Mouse (Mus musculus) bone marrow, adult 2 months (tissue): Measurements from ENCODE around the gene Ahnak.

Experiments
- CTCF ChIP-seq: fragments of 200-500 bp; IDR thresholded peaks from 2 replicates; pipeline ENCODE4 v1.5.1; 2011; ENCODE audit warnings: low read length, control low read depth; ENCODE audit not compliant: control insufficient read depth, insufficient read depth
- POLR2A ChIP-seq: fragments of 200-500 bp; IDR thresholded peaks from 2 replicates; pipeline ENCODE4 v1.6.1; 2011; ENCODE audit warnings: low read depth, mild to moderate bottlenecking, control low read depth, low read length, borderline replicate concordance; ENCODE audit not compliant: control insufficient read depth

DNA sequence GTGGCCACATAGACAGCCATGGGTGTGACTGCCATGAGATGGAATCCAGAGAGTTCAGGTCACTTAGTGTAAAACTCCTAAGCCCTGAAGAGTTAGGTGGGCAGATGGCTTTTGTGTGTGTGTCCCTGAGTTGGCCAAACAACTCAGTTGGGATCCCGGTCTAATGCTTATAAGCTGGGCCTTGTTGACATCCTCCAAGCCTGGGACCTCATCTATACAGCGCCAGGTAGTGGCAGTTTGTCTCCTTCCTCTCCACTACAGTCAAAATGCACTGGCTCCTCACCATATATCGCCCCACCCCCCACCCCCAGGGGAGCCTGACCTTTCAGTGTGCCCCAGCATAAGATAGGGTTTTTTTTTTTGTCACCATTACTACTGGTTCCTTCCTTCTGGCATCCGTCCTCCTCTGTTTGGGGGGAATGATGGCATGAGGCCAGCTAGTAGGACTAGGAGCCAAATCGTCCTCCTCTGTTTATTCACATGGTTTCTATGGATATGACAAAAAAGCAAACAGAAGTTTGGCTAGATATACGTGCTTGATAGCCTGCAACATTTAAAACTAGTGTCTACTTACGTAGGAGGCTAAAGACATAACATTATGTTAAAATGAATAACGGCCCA is 80.7 kb downstream of the Ahnak start:
- TF ChIP-seq CTCF = no peak
- no peak for TF ChIP-seq POLR2A
